Mouse (Mus musculus) bone marrow macrophage, adult 2 months (primary cell): ENCODE results near the gene Morn4. TPM values are rescaled to one million over a fixed set of nuclear protein-coding genes. Genes with fewer than 3 reads are reported as not detected.
A peak's percentile ranks its signal among the peaks of the same experiment; 100 is the strongest.
"Not testable (repeated sequence)": the region's sequence is repeated elsewhere in the genome, so short reads cannot be mapped to it uniquely, and the experiment has no call there.

Experiments used
- H3K27ac ChIP-seq: 2 replicates; pipeline ENCODE4 v1.5.1; 2012; ENCODE audit warnings: low read depth, low read length; ENCODE audit not compliant: insufficient read depth
- H3K4me1 ChIP-seq: 2 replicates; pipeline ENCODE4 v1.6.1; 2012; ENCODE audit warnings: low read length; ENCODE audit not compliant: control insufficient read depth, insufficient read depth
- H3K4me3 ChIP-seq: 2 replicates; pipeline ENCODE4 v1.5.1; 2012; ENCODE audit warnings: mild to moderate bottlenecking, low read length, moderate library complexity; ENCODE audit not compliant: insufficient read depth
- CTCF ChIP-seq: IDR thresholded peaks from 2 replicates; pipeline ENCODE4 v1.5.1; 2012; ENCODE audit warnings: low read depth, mild to moderate bottlenecking, low read length, moderate library complexity
- POLR2A ChIP-seq: IDR thresholded peaks from 2 replicates; pipeline ENCODE4 v1.6.1; 2012; ENCODE audit warnings: mild to moderate bottlenecking, low read depth, low read length, borderline replicate concordance
- polyA plus RNA-seq: library from polyadenylated mRNA; stranded (reverse); fragments of >200 nt; gene quantifications from 2 replicates; pipeline ENCODE4 v1.2.4, GENCODE M21; 2012; ENCODE audit not compliant: missing spikeins, insufficient read depth, insufficient read length

Morn4 gene
- polyA plus RNA-seq, 1 experiment, result 1.4 TPM

DNA sequence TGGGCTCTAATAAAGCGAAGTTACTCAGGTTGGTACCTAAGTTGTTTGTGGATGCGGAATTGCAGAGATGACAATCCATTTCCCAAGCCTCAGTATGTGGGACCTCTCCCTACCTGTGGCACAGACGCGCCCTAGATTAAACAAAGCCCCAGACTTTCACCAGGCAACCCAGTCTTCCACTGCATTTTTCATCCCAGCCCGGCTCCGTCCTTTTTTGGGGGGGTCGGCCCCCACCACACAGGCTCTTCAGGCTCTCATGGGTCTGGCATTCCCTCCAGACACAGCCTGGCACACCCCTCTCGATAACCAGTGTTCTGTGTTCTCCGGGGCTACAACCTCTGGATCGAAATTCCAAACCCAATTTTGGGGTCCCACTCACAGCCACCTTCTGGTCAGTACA, 467 bp downstream of the Morn4 start:
- no peak for TF ChIP-seq POLR2A
- TF ChIP-seq CTCF, result no peak
- Histone ChIP-seq H3K4me1 (peaks cover 7% of the 10 kb centered on the region), H3K27ac (no peak overlapping the region), H3K4me3 (no peak overlapping the region)

DNA sequence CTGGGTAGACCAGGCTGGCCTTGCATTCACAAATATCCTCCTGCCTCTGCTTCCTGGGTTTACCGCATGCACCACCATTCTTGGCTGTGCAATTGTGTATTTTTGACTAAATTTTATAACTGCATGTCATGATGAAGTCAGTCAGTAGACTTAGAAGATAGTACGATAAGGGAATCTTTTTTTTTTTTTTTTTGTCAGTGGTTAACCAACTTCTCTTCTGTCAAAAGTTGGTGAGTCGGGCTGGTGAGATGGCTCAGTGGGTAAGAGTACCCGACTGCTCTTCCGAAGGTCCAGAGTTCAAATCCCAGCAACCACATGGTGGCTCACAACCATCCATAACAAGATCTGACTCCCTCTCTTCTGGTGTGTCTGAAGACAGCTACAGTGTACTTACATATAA, 4.5 kb downstream of the Morn4 start:
- not testable (repeated sequence) for H3K27ac ChIP-seq, H3K4me3 ChIP-seq
- H3K4me1 ChIP-seq, result peaks cover 33% of the 10 kb centered on the region

DNA sequence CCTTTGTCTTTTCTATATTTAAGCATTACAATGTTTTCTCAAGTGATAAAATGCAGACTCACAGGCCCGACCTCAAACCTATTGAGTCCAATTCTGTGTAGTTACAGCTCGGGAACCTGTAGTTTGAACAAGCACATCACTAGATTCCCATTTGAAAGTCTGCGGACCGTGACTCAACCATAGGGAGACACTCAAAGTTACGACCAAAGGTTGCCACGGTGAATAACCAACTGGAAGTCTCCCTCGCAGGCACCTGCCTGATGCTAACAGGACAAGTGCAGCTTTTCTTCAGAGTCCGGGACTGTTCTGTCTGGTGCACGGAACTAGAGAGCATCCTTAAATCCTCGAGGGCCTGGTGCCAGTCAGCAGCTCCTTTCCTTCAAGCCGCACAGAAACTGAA, 5.7 kb downstream of the Morn4 start:
- TF ChIP-seq CTCF (no peak), POLR2A (no peak)
- H3K27ac ChIP-seq, result no peak overlapping the region
- no peak overlapping the region for H3K4me3 ChIP-seq
- peaks cover 33% of the 10 kb centered on the region for H3K4me1 ChIP-seq

DNA sequence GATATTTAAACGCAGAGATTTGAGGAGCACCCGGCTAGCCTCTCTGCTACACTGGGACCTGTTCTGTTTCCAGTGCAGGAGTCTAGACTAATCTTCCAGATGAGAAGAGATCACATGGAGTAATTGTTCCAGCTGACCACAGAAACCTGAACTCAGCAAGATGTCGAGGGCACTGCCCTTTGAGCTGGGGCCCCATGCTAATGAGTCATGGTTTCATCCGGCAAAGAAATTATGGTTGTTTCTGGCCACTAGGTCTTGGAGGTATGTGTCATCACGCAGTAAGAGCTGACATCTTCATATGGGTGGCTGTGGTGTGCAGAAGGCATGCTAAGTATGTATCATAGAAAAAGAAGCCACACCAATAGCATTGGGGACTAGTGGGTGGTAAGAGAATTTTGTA, 6.2 kb downstream of the Morn4 start:
- TF ChIP-seq CTCF (no peak), POLR2A (no peak)
- peak overlapping the region; percentile 71 for H3K27ac ChIP-seq
- H3K4me3 ChIP-seq, result no peak overlapping the region
- H3K4me1 ChIP-seq, result peaks cover 33% of the 10 kb centered on the region

DNA sequence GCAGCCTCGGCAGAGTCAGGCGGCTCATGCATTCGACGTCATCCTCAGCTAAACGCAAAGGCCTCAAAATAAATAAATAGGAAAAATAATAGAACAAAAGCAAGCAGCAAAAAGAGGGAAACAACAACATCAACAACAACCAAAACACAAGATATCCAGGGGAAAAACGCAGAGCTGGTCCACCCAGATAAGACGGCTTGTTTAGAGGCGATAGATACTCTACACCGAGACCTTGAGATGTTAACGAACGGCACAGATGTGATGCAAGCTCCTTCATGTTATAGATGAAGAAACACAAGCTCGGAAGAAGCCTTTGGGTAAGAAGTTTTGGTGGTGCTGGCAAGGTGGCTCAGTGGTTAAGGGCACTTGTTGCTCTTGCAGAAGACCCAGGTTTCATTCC, 7.2 kb downstream of the Morn4 start:
- no peak for TF ChIP-seq CTCF
- TF ChIP-seq POLR2A, result no peak
- peaks cover 33% of the 10 kb centered on the region for H3K4me1 ChIP-seq
- H3K4me3 ChIP-seq, result no peak overlapping the region
- H3K27ac ChIP-seq, result peak overlapping the region; percentile 71; the same call in 1 of the 2 replicates

DNA sequence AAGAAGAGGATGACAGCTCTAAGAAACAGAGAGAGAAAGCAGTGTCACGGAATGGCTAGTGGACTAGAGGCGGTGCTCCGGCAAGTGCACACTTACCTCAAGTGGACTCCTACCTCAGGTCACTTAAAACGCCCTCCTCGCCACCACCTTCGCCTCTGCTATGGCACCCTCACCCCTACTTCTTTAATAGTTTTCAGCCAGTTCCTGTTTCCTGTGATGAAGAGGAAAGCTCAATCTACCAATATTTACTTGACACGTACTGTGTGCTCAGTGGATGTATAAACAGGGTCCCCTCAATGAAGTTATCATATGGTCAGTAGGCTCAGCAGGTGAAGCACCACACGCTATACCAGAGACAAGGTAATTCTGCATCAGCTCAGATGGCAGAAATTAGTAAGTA, 7.6 kb downstream of the Morn4 start:
- H3K4me3 ChIP-seq, result no peak overlapping the region
- no peak overlapping the region for H3K27ac ChIP-seq
- no peak for TF ChIP-seq POLR2A
- no peak for TF ChIP-seq CTCF
- H3K4me1 ChIP-seq, result peaks cover 33% of the 10 kb centered on the region

DNA sequence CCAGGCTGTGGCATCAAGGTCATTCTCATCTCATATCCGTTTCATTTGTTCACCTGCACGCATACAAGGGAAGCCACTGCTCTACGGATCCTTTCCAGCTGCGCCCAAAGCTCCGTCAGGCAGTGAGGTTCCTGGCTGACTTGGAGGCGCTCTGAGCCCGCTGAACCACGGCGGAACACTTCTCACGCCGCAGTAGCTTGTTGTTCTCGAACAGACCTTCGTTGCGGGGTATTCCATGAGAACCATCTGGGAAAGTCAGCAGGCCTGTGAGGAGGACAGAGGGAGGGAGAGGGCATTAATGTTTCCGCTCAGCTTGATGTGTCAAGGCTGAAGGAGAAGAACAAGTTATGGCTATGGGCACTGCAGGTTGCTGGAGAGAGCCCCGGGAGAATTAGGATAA, 10.2 kb downstream of the Morn4 start:
- H3K4me1 ChIP-seq, result peaks cover 33% of the 10 kb centered on the region
- no peak overlapping the region for H3K27ac ChIP-seq
- H3K4me3 ChIP-seq, result no peak overlapping the region
- TF ChIP-seq POLR2A (no peak), CTCF (no peak)

DNA sequence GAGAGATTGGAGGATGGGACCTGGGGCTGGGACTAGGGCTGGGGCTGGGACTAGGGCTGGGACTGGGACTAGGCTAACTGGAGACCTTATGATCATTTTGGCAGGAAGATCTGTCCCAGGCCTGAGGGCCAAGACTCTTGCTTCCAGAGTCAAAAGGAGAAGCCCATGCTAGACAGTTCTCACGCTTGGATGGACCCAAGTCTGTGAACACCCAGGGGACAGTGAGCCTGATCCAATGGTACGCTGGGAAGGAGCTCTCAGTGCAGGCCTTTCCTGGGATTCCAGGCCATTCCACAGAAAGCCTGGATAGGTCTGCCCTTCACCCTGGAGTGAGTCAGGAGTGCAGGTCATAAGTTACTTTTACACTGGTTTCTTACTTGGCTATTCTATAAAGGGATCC, 11.1 kb downstream of the Morn4 start:
- H3K4me3 ChIP-seq, result no peak overlapping the region
- no peak overlapping the region for H3K27ac ChIP-seq
- TF ChIP-seq POLR2A (no peak), CTCF (no peak)
- peaks cover 25% of the 10 kb centered on the region for H3K4me1 ChIP-seq

DNA sequence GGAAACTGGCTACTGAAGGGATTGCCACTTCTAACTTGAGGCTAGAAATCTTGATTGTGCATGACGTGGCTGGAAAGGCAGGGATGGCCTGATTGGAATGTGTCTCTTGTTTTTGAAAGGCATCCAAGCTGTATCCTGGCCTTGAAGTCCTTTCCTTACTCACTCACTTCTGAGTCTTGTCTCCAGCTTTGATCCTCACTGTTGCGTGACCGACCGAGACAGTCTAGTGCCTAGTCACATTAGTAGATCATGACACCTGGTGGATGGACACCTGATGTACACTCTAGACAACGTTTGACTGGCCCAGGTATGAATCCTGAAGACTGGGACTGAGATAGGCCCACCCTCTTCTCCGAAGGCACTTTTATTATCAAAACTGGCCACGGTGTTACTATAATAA, 13.4 kb downstream of the Morn4 start:
- no peak for TF ChIP-seq CTCF
- TF ChIP-seq POLR2A, result no peak
- peaks cover 5% of the 10 kb centered on the region for H3K4me1 ChIP-seq
- no peak overlapping the region for H3K4me3 ChIP-seq
- no peak overlapping the region for H3K27ac ChIP-seq

DNA sequence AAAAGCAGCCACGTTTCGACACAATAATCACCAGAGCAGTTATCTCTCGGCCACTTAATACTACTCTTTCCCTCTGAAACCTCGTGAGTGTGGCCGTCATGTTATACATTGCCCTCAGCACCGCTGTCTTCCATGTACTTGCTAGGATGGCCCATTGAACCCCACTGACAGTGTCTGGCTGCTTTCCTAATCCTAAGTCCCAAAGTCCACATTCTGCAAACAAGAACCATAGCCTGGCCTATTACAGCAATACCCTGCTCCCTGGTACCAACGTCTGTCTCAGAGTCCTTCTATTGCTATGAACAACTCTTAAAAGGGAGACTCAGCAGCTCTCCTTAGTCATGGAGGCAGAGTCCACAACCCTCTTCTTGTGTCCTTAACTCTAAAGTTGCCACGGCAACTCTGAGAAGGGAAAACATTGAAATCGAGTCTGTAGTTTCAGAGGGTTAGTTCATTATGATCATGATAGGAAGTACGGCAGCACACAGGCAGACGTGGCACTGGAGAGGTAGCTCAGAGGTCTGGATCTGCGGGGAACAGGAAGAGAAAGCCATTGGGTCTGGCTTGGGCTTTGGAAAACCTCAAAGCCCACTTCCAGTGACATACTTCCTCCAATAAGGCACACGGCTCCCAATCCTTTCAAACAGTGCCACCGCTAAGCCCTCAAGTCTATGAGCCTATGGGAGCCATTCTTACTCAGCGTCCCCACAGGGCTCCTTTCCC, 14.1 kb downstream of the Morn4 start:
- H3K4me1 ChIP-seq, result 0 out of 2 replicates have a peak, but pooled peaks cover 2% of the 10 kb centered on the region
- no peak for TF ChIP-seq POLR2A
- no peak for TF ChIP-seq CTCF
- no peak overlapping the region for H3K4me3 ChIP-seq
- H3K27ac ChIP-seq, result no peak overlapping the region

DNA sequence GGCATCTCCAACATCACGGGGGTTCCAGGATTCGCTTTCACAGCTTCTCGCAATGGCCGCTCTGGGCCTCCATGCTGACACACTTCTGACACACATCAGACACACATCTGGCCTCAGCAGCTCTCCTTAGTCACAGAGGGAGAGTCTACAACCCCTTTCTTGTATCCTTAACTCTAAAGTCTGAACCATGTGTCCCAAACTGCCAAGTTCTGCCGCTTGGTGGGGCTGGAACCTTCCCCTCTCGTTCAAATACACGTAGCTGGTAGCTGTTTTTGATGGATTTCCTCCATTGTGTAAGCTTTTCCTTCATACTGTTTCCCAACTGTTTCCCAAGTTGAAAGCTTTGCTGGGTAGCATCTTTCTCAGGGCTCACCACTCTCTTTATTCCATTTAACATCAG, 14.9 kb downstream of the Morn4 start:
- 0 out of 2 replicates have a peak, but pooled peaks cover 2% of the 10 kb centered on the region for H3K4me1 ChIP-seq
- no peak overlapping the region for H3K27ac ChIP-seq
- no peak overlapping the region for H3K4me3 ChIP-seq
- TF ChIP-seq CTCF (no peak), POLR2A (no peak)
